Mouse (Mus musculus) 416B (cell line): Measurements from ENCODE around the gene Ascl2.

Experiments used
- DNase-seq: peaks from one replicate; pipeline ENCODE4 v3.0.0; 2011; ENCODE audit warnings: low read depth

The Ascl2 gene

GRCm38 (mm10) chr7:143002679-143003078 lies 33.6 kb upstream of the Ascl2 start:
- DNase-seq = peak; percentile 74

- no peak for DNase-seq
Measured at GRCm38 (mm10) chr7:142997403-142998150, 28.5 kb upstream of the Ascl2 start.

GRCm38 (mm10) chr7:142996998-142997397 lies 27.9 kb upstream of the Ascl2 start:
- DNase-seq = no peak

- no peak for DNase-seq
Measured at GRCm38 (mm10) chr7:142995630-142996338, 26.7 kb upstream of the Ascl2 start.

- DNase-seq = peak; percentile 56
Measured at GRCm38 (mm10) chr7:142995004-142995403, 25.9 kb upstream of the Ascl2 start.

GRCm38 (mm10) chr7:142987718-142988117 lies 18.7 kb upstream of the Ascl2 start:
- no peak for DNase-seq

- no peak for DNase-seq
Measured at GRCm38 (mm10) chr7:142985146-142985545, 16.1 kb upstream of the Ascl2 start.

- DNase-seq = no peak
Measured at GRCm38 (mm10) chr7:142981908-142982307, 12.8 kb upstream of the Ascl2 start.

GRCm38 (mm10) chr7:142967884-142968808 lies 918 bp downstream of the Ascl2 start:
- DNase-seq = no peak

GRCm38 (mm10) chr7:142967414-142967883 lies 1.6 kb downstream of the Ascl2 start:
- DNase-seq = no peak

- no peak for DNase-seq
Measured at GRCm38 (mm10) chr7:142959752-142960151, 9.3 kb downstream of the Ascl2 start.

- DNase-seq = peak; percentile 24
Measured at GRCm38 (mm10) chr7:142958817-142959216, 10.2 kb downstream of the Ascl2 start.

GRCm38 (mm10) chr7:142956018-142956417 lies 13.0 kb downstream of the Ascl2 start:
- DNase-seq = no peak

GRCm38 (mm10) chr7:142949568-142949967 lies 19.5 kb downstream of the Ascl2 start:
- no peak for DNase-seq

- no peak for DNase-seq
Measured at GRCm38 (mm10) chr7:142937631-142938030, 31.4 kb downstream of the Ascl2 start.

GRCm38 (mm10) chr7:142935708-142936107 lies 33.4 kb downstream of the Ascl2 start:
- DNase-seq = no peak

GRCm38 (mm10) chr7:142932469-142932868 lies 36.6 kb downstream of the Ascl2 start:
- no peak for DNase-seq

GRCm38 (mm10) chr7:142931028-142931427 lies 38.0 kb downstream of the Ascl2 start, which contains the start of gene Th:
TSS of gene Th (minus strand) at chr7:142931128.
- DNase-seq = no peak

GRCm38 (mm10) chr7:142929516-142929915 lies 39.5 kb downstream of the Ascl2 start:
- DNase-seq = no peak

GRCm38 (mm10) chr7:142927293-142927692 lies 41.8 kb downstream of the Ascl2 start:
- no peak for DNase-seq

GRCm38 (mm10) chr7:142918641-142919628 lies 50.1 kb downstream of the Ascl2 start:
- DNase-seq = peak; percentile 65
